Mouse (Mus musculus): Measurements from ENCODE around the gene Coq7. TPM values are rescaled to one million over a fixed set of nuclear protein-coding genes. Genes with fewer than 3 reads are reported as not detected.
A peak's percentile ranks its signal among the peaks of the same experiment; 100 is the strongest.

Gene Coq7
- polyA plus RNA-seq, 1 experiment from 2014 or later = 100 TPM

- no peak for ATAC-seq (ENCODE audit: low FRiP score, low read depth)
- Histone ChIP-seq H3K36me3 (peaks cover 33% of the 10 kb centered on the region), H3K9ac (no peak overlapping the region), H3K27ac (no peak overlapping the region), H3K9me3 (no peaks in the 10 kb centered on the region), H3K27me3 (replicated peaks) (no peaks in the 10 kb centered on the region), H3K4me2 (replicated peaks) (no peak overlapping the region), H3K4me1 (no peaks in the 10 kb centered on the region), H3K4me3 (no peak overlapping the region)
- WGBS = 85% methylated on average over 4 of the region's 4 CpGs
Measured at GRCm38 (mm10) chr7:118526967-118527366, 6.2 kb downstream of the Coq7 start.

GRCm38 (mm10) chr7:118522077-118522476, 11.1 kb downstream of the Coq7 start:
- H3K27ac ChIP-seq = no peak overlapping the region
- no peak overlapping the region for H3K4me3 ChIP-seq
- no peaks in the 10 kb centered on the region for H3K27me3 ChIP-seq (replicated peaks)
- no peaks in the 10 kb centered on the region for H3K4me1 ChIP-seq
- H3K9ac ChIP-seq = no peak overlapping the region
- 88% methylated on average over 5 of the region's 5 CpGs for WGBS
- no peak for ATAC-seq (ENCODE audit: low FRiP score, low read depth)
- no peak overlapping the region for H3K4me2 ChIP-seq (replicated peaks)
- H3K36me3 ChIP-seq = peaks cover 19% of the 10 kb centered on the region
- H3K9me3 ChIP-seq = no peaks in the 10 kb centered on the region

GRCm38 (mm10) chr7:118519661-118520060, 13.5 kb downstream of the Coq7 start:
- no peak for ATAC-seq (ENCODE audit: low FRiP score, low read depth)
- Histone ChIP-seq H3K4me1 (no peaks in the 10 kb centered on the region), H3K4me2 (replicated peaks) (no peak overlapping the region), H3K36me3 (no peaks in the 10 kb centered on the region), H3K9ac (no peak overlapping the region), H3K9me3 (no peaks in the 10 kb centered on the region), H3K4me3 (no peak overlapping the region), H3K27ac (no peak overlapping the region), H3K27me3 (replicated peaks) (no peaks in the 10 kb centered on the region)
- 82% methylated on average over 8 of the region's 8 CpGs for WGBS

DNA sequence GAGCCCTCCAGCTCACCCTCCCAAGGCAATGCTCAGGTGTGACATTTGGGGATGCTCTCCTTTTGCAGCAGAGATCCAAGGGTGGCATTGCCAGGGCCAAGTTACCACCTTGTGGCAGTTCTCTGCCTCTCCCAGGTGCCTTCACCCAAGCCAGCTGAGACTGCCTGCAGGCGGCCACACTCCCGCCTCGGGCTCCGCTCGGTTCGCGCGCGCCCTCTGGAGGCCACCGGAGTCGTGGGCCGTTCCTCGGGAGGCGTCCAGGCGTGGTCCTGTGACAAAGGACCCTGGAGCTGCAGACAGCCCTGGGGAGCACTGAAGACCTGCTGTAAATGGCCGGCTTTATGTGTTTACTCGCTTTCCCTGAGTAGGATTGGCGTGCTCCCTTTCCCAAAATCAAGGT, 14.5 kb downstream of the Coq7 start:
- Histone ChIP-seq H3K27ac (no peak overlapping the region), H3K9me3 (no peaks in the 10 kb centered on the region), H3K4me3 (no peak overlapping the region), H3K4me1 (no peaks in the 10 kb centered on the region), H3K27me3 (replicated peaks) (no peaks in the 10 kb centered on the region), H3K4me2 (replicated peaks) (peak overlapping the region; percentile 24; the same call in 1 of the 2 replicates), H3K9ac (no peak overlapping the region), H3K36me3 (no peaks in the 10 kb centered on the region)
- WGBS = 1% methylated on average over 18 of the region's 18 CpGs
- ATAC-seq (ENCODE audit: low FRiP score, low read depth) = peak; percentile 66

DNA sequence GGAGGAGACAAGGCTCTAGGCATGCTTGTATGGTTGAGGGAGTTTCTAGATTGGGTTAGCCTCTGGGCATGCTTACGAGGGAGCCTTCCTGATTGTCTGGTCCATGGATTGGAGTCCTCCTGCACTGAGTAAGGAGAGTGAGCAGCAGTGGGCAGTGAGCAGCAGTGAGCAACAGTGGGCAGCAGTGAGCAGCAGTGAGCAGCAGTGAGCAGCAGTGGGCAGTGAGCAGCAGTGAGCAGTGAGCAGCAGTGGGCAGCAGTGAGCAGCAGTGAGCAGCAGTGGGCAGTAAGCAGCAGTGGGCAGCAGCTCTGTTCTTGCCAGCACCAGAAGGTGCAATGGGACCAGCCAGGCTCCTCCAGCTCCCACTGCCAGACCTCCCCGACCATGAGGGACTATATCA, 15.3 kb downstream of the Coq7 start:
- Histone ChIP-seq H3K4me3 (no peak overlapping the region), H3K4me1 (no peaks in the 10 kb centered on the region), H3K27ac (no peak overlapping the region), H3K9ac (no peak overlapping the region), H3K9me3 (no peaks in the 10 kb centered on the region), H3K4me2 (replicated peaks) (no peak overlapping the region), H3K36me3 (no peaks in the 10 kb centered on the region), H3K27me3 (replicated peaks) (no peaks in the 10 kb centered on the region)
- no peak for ATAC-seq (ENCODE audit: low FRiP score, low read depth)
- WGBS = 73% methylated on average over 2 of the region's 2 CpGs

DNA sequence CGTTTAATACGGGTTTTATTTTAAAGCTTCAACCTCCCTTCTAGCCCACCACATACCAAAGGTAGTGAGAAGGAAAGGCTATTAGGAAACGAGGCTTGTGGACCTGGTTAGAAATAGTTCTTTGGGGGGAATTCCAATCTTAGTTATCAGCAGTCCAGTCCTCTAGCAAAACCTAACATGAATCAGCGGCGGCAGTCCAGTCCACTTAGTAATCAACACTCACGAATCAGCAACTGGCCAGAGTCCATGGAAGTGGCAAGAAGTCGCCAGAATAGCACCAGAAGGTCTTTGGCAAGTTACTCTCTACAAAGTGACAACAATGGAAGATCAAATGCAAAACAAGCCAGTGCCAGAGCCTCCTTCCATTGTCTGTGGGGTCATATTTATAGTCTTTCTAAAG, 24.6 kb downstream of the Coq7 start:
- Histone ChIP-seq H3K9me3 (no peaks in the 10 kb centered on the region), H3K4me3 (no peak overlapping the region), H3K27ac (no peak overlapping the region), H3K9ac (no peak overlapping the region), H3K4me2 (replicated peaks) (no peak overlapping the region), H3K36me3 (no peaks in the 10 kb centered on the region), H3K4me1 (no peaks in the 10 kb centered on the region), H3K27me3 (replicated peaks) (no peaks in the 10 kb centered on the region)
- ATAC-seq (ENCODE audit: low FRiP score, low read depth) = no peak
- WGBS = 82% methylated on average over 7 of the region's 7 CpGs

- no peak overlapping the region for H3K4me3 ChIP-seq
- H3K9ac ChIP-seq = no peak overlapping the region
- no peak overlapping the region for H3K27ac ChIP-seq
- H3K27me3 ChIP-seq (replicated peaks) = no peaks in the 10 kb centered on the region
- no peaks in the 10 kb centered on the region for H3K9me3 ChIP-seq
- ATAC-seq (ENCODE audit: low FRiP score, low read depth) = no peak
- 75% methylated on average over 4 of the region's 4 CpGs for WGBS
- no peaks in the 10 kb centered on the region for H3K36me3 ChIP-seq
- no peaks in the 10 kb centered on the region for H3K4me1 ChIP-seq
- no peak overlapping the region for H3K4me2 ChIP-seq (replicated peaks)
Measured at GRCm38 (mm10) chr7:118503844-118504243, 29.3 kb downstream of the Coq7 start.

- Histone ChIP-seq H3K9ac (no peak overlapping the region), H3K4me2 (replicated peaks) (no peak overlapping the region), H3K4me3 (no peak overlapping the region), H3K27ac (no peak overlapping the region), H3K27me3 (replicated peaks) (no peaks in the 10 kb centered on the region), H3K9me3 (0 out of 2 replicates have a peak, but pooled peaks cover 7% of the 10 kb centered on the region), H3K4me1 (no peaks in the 10 kb centered on the region), H3K36me3 (no peaks in the 10 kb centered on the region)
- 74% methylated on average over 8 of the region's 8 CpGs for WGBS
- no peak for ATAC-seq (ENCODE audit: low FRiP score, low read depth)
Measured at GRCm38 (mm10) chr7:118502333-118502732, 30.8 kb downstream of the Coq7 start.

DNA sequence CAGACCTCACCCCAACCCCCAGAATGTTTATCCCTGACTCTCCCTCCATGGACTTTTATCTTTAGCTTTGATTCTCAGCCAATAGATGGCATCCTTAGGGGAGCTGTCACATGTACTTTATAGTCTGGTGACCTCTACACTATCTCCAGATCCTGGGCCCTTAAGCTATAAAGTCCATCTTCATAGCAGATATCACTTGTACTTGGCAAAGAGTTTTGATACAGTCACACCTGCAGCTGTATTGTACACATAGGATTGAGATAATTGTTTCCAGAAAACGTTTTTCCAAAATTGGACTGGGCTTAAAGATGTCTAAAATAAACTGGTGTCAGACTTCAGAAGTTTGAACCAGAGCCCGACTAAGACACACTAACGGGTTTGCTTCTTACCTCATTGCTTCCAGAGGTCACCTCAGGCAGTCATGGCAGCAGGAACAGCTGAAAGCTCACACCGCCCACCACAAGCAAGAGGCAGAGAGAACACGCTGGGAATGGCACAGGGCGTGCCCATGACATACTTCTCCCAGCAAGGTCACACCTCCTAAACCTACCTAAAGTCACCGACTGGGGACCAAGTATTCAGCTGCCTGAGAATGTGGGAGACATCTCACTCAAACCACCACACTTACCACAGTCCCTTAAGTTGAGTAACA, 33.2 kb downstream of the Coq7 start:
- Histone ChIP-seq H3K4me1 (no peaks in the 10 kb centered on the region), H3K9ac (no peak overlapping the region), H3K36me3 (no peaks in the 10 kb centered on the region), H3K4me3 (no peak overlapping the region), H3K27me3 (replicated peaks) (no peaks in the 10 kb centered on the region), H3K9me3 (0 out of 2 replicates have a peak, but pooled peaks cover 7% of the 10 kb centered on the region), H3K4me2 (replicated peaks) (no peak overlapping the region), H3K27ac (no peak overlapping the region)
- ATAC-seq (ENCODE audit: low FRiP score, low read depth) = no peak
- 79% methylated on average over 7 of the region's 7 CpGs for WGBS

GRCm38 (mm10) chr7:118498984-118499783, 34.0 kb downstream of the Coq7 start:
- ATAC-seq (ENCODE audit: low FRiP score, low read depth) = no peak
- H3K27me3 ChIP-seq (replicated peaks) = no peaks in the 10 kb centered on the region
- 89% methylated on average over 12 of the region's 12 CpGs for WGBS

DNA sequence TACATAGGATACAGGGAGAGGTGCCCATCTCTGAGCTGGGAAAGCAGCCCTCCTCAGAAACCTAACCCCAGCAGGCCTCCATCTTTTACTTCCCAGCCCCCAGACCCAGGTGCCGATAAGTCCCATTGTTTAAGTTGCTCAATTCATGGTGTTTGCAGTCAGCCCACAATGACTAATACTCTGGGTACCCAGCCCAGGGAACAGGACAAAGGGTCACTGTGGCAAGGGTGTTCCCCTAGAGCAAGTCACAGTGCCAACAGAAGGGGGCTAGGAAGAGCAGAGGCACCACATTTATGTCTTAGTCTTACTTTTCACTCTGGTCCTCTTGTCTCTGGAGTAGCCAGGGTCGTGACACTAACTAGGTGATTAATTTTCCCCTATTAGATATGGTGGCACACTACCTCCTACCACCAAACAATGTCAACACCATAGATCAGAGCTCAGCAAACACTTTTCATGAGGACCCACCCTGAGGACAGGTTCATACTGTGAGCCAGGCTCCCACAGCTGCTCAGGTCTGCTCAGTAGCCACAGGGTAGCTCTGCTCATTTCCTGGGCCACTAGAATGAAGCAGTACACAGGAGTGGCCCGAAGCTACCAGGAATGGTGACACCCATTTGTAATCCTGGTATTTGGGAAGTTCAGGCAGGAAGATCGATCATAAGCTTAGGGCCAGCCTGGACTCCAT, 38.1 kb downstream of the Coq7 start:
- Histone ChIP-seq H3K9ac (no peak overlapping the region), H3K9me3 (0 out of 2 replicates have a peak, but pooled peaks cover 7% of the 10 kb centered on the region), H3K4me1 (peaks cover 14% of the 10 kb centered on the region; the same call in 1 of the 2 replicates), H3K27me3 (replicated peaks) (peaks cover 19% of the 10 kb centered on the region), H3K36me3 (no peaks in the 10 kb centered on the region), H3K4me3 (no peak overlapping the region), H3K27ac (no peak overlapping the region), H3K4me2 (replicated peaks) (no peak overlapping the region)
- 78% methylated on average over 4 of the region's 4 CpGs for WGBS
- no peak for ATAC-seq (ENCODE audit: low FRiP score, low read depth)

More at GRCm38 (mm10) chr7:118498984-118499783, 34.0 kb downstream of the Coq7 start:
- H3K9me3 ChIP-seq = 0 out of 2 replicates have a peak, but pooled peaks cover 7% of the 10 kb centered on the region
- no peak overlapping the region for H3K4me2 ChIP-seq (replicated peaks)
- no peak overlapping the region for H3K9ac ChIP-seq
- no peaks in the 10 kb centered on the region for H3K4me1 ChIP-seq
- no peaks in the 10 kb centered on the region for H3K36me3 ChIP-seq
- no peak overlapping the region for H3K27ac ChIP-seq
- H3K4me3 ChIP-seq = no peak overlapping the region

DNA sequence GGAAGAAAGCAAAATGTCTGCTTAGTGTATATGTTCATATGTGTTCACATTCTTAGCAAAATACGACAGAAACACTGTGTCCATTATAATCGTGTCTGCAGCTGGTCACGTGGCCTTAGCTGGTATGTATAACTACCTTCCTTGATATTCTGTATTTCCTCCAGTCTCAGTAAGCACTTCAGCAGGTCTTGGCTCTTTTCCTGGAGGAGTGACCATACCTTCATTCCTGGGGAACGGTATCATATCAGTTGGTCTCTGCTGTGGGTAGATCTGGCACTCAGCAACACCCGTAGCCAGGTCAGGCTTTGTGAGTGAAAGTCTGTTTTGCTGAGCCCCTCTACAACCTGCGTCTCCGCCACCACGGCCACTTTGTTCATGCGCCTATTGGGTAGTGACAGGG, 39.3 kb downstream of the Coq7 start:
- Histone ChIP-seq H3K27ac (no peak overlapping the region), H3K4me3 (no peak overlapping the region), H3K27me3 (replicated peaks) (peaks cover 30% of the 10 kb centered on the region), H3K9me3 (0 out of 2 replicates have a peak, but pooled peaks cover 7% of the 10 kb centered on the region), H3K4me1 (peaks cover 19% of the 10 kb centered on the region), H3K36me3 (no peaks in the 10 kb centered on the region), H3K9ac (no peak overlapping the region), H3K4me2 (replicated peaks) (no peak overlapping the region)
- WGBS = 93% methylated on average over 9 of the region's 9 CpGs
- ATAC-seq (ENCODE audit: low FRiP score, low read depth) = no peak

Data from neural tube, embryonic 12.5 days (tissue).